Mouse (Mus musculus) mouse trophoblast stem cell (cell line): ENCODE measurements at regions not wholly inside any gene's neighbourhood (a gene's known extent, or its start where the extent isn't known, plus 50 kb on each side); places are given as distances from the start of the nearest gene placed in this dataset.
"Not testable (repeated sequence)": the region's sequence is repeated elsewhere in the genome, so short reads cannot be mapped to it uniquely, and the experiment has no call there.

ENCODE experiments used
- in situ Hi-C, 2 experiments: fragments of 300-500 bp; cut with MseI, MboI; formaldehyde crosslinking; loops; 2 replicates in 1 of 2; 3 replicates in 1 of 2; pipeline ENCODE4 v1.15.1; 2025

GRCm38 (mm10) chr9:5424236-5424635 is 79.0 kb downstream of the Casp12 start:
- in situ Hi-C loops: no loop called here

GRCm38 (mm10) chr9:5448180-5448579 is 103.0 kb downstream of the Casp12 start:
- in situ Hi-C loops: no loop called here

- in situ Hi-C loops: no loop called here
Measured at GRCm38 (mm10) chr9:5456606-5457005, 111.4 kb downstream of the Casp12 start.

GRCm38 (mm10) chr9:5472012-5472411 is 126.8 kb downstream of the Casp12 start:
- in situ Hi-C loops: no loop called here

- in situ Hi-C loops: no loop called here
Measured at GRCm38 (mm10) chr9:5474271-5474670, 129.0 kb downstream of the Casp12 start.

- in situ Hi-C loops: no loop called here
Measured at GRCm38 (mm10) chr9:5485258-5485657, 140.0 kb downstream of the Casp12 start.

- in situ Hi-C loops: no loop called here
Measured at GRCm38 (mm10) chr9:5496837-5497236, 151.6 kb downstream of the Casp12 start.

- in situ Hi-C loops: no loop called here
Measured at GRCm38 (mm10) chr9:5498306-5498705, 153.1 kb downstream of the Casp12 start.

GRCm38 (mm10) chr9:5525762-5526360 is 180.6 kb downstream of the Casp12 start:
- in situ Hi-C loops: no loop called here

GRCm38 (mm10) chr9:5542604-5543003 is 197.4 kb downstream of the Casp12 start:
- in situ Hi-C loops: no loop called here

- in situ Hi-C loops: no loop called here
Measured at GRCm38 (mm10) chr9:5575072-5575471, 229.8 kb downstream of the Casp12 start.

- in situ Hi-C loops: not testable (repeated sequence)
Measured at GRCm38 (mm10) chr9:5578168-5578567, 232.9 kb downstream of the Casp12 start.

GRCm38 (mm10) chr9:5595891-5596635 is 250.8 kb downstream of the Casp12 start:
- in situ Hi-C loops: no loop called here

GRCm38 (mm10) chr9:5604019-5604418 is 258.8 kb downstream of the Casp12 start:
- in situ Hi-C loops: no loop called here

GRCm38 (mm10) chr9:5605015-5605414 is 259.8 kb downstream of the Casp12 start:
- in situ Hi-C loops: no loop called here

GRCm38 (mm10) chr9:5616725-5617124 is 271.5 kb downstream of the Casp12 start:
- in situ Hi-C loops: no loop called here

GRCm38 (mm10) chr9:5623396-5623795 is 278.2 kb downstream of the Casp12 start:
- in situ Hi-C loops: no loop called here

GRCm38 (mm10) chr9:5627521-5627920 is 282.3 kb downstream of the Casp12 start:
- in situ Hi-C loops: loop anchor here in 1 of 2 experiments (25.0 kb wide), 1 partner anchor 1090 kb away; no protein-coding TSS in a partner anchor

- in situ Hi-C loops: loop anchor here in 1 of 2 experiments (25.0 kb wide), 1 partner anchor 1097 kb away; no protein-coding TSS in a partner anchor
Measured at GRCm38 (mm10) chr9:5634461-5634953, 289.3 kb downstream of the Casp12 start.

GRCm38 (mm10) chr9:5634969-5635368 is 289.7 kb downstream of the Casp12 start:
- in situ Hi-C loops: loop anchor here in 1 of 2 experiments (25.0 kb wide), 1 partner anchor 1098 kb away; no protein-coding TSS in a partner anchor

- in situ Hi-C loops: no loop called here
Measured at GRCm38 (mm10) chr9:5663886-5664285, 318.7 kb downstream of the Casp12 start.

GRCm38 (mm10) chr9:5673551-5673950 is 328.3 kb downstream of the Casp12 start:
- in situ Hi-C loops: no loop called here

- in situ Hi-C loops: no loop called here
Measured at GRCm38 (mm10) chr9:5708482-5708881, 363.3 kb downstream of the Casp12 start.
